Mouse (Mus musculus) ZHBTc4 (cell line): ENCODE results near the gene Ulk3.

ENCODE experiments used
- DNase-seq: peaks from one replicate; pipeline ENCODE4 v3.0.0-alpha.2; 2011; ENCODE audit warnings: low read depth, low spot score

The Ulk3 gene

DNA sequence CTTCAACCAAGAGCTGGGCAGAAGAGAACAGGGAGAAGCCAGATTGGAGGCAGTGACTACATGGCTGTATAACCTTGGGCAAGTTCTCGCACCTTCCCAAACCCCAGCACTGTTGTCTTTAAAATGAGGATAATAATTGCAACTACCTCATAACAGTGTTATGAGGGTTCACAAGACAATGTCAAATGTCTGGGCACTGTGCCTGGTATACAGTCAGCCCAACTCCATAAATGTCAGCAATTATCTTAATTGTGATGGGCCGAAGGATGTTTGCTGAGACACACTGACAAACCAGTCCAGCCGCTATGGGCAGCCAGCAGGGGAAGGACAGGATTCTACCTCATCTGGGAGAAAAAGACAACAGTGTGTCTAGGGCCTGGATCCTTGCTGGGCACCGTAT is 25.5 kb downstream of the Ulk3 start:
- DNase-seq, result no peak

GRCm38 (mm10) chr9:57617556-57618169 is 28.4 kb downstream of the Ulk3 start:
- no peak for DNase-seq

DNA sequence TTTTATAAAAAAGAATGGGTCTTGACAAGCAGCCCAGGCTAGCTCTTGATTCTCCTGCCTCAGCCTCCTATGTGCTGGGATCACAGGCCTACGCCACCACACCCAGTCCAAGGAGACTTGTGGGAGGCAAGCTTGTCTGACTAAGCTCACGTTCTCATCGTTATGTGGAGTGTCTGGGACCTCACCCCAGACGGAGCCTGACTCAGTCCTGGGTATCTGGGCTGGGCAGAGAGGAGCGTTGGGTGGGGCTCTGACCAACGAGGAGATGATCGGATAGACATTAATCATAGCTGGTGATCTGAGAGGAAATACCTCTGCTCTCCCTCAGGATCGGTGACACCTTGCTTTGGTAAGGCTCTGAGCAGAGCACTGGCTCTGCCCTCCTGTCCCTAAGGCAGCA is 29.6 kb downstream of the Ulk3 start:
- no peak for DNase-seq

GRCm38 (mm10) chr9:57620674-57621073 is 31.4 kb downstream of the Ulk3 start, which contains the start of gene Lman1l:
Lman1l (minus strand) TSS chr9:57620774.
- no peak for DNase-seq

GRCm38 (mm10) chr9:57624295-57624694 is 35.0 kb downstream of the Ulk3 start:
- no peak for DNase-seq

- DNase-seq, result peak; percentile 80
Observed at GRCm38 (mm10) chr9:57625674-57626500, 36.6 kb downstream of the Ulk3 start.

DNA sequence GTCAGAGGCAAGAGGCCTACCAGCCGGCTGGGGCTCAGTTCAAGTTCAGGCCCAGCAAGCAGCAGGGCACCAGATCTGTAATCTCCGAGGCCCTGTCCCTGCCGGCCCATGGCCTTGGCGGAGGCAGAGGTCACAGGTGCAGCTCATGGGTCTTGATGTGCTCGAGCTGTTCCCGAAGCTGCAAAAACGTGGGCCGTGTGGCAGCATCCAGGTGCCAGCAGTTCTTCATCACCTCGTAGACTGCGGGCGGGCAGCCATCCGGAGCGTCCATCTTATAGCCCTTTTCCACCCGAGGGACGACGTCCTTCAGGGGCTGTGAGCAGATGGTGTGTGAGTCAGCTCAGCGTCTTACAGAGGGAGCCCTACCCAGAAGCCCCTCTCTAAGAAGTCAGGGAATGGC is 37.9 kb downstream of the Ulk3 start:
- no peak for DNase-seq

- DNase-seq, result no peak
Observed at GRCm38 (mm10) chr9:57627892-57628291, 38.6 kb downstream of the Ulk3 start.

DNA sequence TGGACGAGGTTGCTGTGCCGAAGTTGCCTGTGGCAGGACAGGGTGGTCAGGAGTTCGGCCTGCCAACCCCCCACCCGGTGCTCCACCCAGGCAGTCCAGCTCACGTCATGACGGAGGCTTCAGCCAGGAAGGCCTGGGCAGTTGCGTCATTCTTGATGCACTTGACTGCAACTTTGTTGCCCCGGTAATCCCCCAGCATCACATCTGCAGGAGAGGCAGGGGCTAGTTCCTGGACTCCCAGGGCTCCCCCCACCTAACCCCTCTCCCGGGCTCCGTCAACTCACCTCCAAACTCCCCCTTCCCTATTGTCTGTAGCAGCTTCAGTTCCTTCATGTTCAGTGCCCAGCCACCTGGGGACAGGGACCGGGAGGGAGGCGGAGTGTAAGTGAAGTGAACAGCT is 39.5 kb downstream of the Ulk3 start:
- DNase-seq, result no peak

DNA sequence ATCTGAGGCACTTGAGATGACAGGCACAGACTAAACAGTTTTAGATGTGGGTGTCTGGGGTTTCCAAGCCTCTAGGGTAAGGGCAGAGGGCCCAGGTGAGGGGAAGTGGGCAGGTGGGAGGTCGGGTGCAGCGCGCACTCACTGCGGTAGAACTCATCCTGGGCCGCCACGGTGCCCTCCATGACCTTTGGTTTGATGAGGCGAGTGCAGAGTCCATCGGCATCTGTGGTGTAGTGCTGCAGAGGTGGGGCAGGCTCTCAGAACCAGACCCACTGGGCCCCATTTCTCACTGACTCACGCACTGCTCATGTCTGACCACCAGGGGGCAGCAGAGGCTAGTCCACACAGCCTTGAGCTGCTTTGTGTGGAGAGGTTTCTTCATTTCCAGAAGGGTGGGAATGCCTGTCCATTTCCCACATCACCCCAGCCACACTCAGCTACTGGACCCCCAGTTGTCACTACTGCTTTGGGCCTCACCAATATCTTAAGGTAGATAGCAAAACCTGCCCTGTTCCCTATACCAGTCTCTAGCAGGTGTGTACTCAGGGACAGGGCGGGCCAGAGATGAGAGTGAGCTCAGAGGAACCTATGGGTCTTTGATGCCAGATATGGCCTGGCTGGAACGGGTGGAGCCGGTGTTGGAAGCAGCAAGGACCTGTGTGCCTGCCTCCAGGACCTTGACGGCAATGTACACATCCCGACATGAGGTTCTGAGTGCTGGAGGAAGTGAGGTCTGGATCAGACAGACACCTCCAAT is 40.0 kb downstream of the Ulk3 start:
- peak; percentile 78 for DNase-seq

DNA sequence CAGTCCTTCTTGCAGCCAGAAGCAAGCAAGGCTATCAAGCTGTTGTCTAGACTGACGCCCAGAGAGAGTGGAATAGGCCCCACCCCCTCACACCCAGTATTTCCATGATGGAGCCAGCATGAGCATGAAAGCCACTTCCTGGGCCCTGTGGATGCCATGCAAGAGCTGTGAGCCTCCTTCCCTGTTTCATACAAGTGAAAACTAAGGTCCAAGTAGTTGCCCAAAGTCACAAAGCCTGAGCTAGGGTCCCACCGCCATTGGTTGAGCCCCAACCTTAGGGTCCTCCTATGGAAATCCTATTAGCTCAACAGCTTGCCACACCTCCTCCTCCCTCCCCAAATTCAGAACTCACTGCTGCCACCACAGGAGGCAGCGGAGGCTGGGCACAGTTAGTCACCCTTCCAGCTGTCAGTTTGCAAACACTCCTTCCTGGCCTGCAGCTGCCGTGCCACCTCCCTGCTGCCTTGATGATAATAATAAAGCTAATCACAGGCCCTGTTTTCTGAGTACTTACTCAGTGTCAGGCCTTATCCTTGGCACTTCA is 44.3 kb downstream of the Ulk3 start:
- no peak for DNase-seq

- DNase-seq, result no peak
Observed at GRCm38 (mm10) chr9:57637272-57637671, 48.0 kb downstream of the Ulk3 start.

GRCm38 (mm10) chr9:57637741-57638322 is 48.6 kb downstream of the Ulk3 start:
- DNase-seq, result no peak

DNA sequence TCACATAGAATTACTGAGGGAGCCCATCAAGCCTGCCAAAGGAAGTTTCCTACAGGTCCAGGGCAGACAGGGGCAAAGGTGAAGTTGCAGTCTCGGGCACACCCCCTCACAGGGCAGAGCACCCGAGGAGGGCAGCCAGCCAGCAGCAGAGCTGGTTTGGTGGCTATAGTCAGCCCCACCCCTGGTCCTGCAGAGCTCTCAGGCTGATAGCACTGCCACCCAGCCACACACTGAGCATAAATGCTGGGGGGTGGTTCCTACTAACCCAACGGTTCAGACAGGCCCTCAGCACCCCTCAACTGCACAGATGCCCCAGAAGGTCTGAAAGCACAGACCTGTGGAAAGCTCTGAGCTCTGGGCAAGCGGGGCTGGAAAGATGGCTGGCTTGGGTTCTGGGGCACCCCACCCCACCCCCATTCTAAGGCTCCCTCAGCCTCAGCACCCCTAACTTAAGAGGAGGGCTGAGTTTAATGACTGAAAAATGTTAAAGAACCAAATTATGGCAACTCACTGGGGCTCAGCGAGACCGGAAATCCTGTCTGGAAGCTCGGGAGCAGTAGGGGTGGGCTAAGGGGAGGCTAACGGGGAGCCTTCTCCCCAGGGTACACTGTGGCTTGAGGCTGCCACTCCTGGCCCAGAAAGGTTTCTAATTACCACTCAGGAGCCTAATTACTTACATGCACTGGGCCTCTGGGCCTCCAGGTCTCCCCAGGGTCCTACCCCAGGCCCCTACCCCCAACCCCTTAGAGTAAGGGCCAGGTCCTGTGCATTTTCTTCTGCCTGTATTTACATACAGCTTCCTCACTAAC is 49.6 kb downstream of the Ulk3 start:
- no peak for DNase-seq

GRCm38 (mm10) chr9:57639661-57640328 is 50.5 kb downstream of the Ulk3 start:
- no peak for DNase-seq

DNA sequence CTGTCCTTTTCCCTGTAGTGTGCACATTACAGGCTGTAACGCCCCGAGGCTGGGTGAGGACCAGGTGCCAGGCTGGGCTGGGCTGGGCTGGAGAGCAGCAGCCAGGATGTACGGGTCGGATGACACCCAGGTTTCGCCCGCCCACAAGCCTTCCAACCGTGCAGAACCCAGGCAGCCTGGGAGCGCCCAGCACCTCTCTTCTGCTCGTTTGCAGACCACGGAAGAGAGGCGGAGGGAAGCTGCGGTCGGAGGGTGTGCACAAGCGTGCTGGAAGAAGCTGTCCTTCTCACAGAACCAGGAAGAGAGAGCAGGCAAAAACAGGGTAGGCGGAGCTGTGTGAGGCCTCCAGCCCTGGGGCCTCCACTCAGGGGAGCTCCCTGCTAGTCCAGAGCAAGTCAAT is 51.1 kb downstream of the Ulk3 start:
- DNase-seq, result peak; percentile 70

GRCm38 (mm10) chr9:57641022-57641421 is 51.8 kb downstream of the Ulk3 start:
- DNase-seq, result no peak

- DNase-seq, result peak; percentile 72
Observed at GRCm38 (mm10) chr9:57641775-57642550, 52.7 kb downstream of the Ulk3 start.

DNA sequence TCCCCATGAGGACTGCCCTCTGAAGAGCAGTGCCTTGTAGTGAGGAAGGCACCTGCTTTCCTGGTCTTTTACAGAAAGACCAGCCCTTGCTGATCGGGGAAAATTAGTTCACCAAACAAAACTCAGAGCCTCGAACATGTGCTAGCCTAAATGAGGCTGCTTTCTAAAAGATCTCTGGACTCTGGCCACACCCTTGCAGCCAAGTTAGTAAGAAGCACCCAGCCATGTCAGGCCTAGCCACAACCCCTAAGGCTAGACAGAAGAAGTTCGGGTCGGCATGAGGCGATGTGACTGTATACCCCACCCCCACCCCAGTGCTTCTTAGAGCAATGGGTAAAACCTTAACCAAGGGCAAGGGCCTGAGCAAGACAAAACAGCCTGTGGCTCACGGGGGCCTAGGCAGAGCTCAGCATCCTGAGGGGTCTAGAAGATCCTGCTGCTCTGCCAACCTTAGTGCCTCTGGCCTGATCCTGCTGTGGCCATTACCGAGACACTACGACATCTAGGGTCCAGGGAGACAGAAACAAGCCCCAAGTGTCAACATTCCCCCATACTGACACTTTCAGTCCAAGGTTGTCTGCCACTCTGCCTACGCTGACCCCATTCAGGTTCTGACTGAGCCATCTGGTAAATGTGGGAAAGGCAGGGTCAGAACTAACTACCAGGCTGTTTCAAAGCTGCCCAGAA is 54.1 kb downstream of the Ulk3 start:
- DNase-seq, result peak; percentile 30
